Mouse (Mus musculus): ENCODE results near the gene Olfr1298. TPM values are rescaled to one million over a fixed set of nuclear protein-coding genes. Genes with fewer than 3 reads are reported as not detected.

The Olfr1298 gene
- not detected for total RNA-seq (2021)
- long read RNA-seq, experiment 1, result 0 reads
- long read RNA-seq, experiment 2, result 0 reads

DNA sequence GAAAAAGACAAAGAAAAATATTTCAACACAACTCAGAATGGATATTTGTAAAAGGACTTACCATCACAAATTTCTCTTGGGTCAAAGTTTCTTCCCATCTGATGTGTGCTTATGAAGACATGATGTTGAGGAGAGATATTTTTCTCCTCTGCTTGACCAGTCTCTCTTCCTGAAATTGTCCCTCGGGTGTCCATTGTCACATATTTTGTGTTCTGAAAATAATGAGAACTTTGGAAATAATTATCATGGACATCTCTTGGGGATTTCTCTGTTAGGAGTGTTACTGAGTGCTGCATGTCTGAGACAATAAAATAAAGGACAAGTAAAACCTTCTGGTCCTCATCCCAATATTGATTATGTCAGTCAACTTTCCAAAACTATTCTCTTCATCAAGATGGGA is at the start of gene Olfr1298:
Gene Olfr1298 (minus strand): TSS at position 101 of the 400 bp plus-strand sequence.
- DNase-seq (ENCODE audit: low spot score), result no peak

DNA sequence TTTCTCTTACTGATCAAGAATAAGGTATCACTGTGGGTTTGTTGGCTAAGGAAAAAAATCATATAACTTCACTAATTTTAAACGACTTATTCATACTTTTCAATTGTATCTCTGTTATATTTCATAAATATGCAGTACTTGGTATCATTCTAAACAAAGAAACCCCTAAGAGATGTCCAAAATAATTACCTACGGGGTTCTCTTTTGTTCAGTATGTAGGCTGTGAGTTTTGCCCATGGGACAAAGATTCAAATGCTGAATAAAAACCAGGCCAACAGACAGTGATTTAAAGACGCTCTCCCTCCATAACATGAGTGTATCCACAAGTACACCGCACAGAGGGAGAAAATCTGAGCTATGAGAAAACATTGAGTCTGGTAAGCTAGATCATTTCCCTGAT is 12.1 kb upstream of the Olfr1298 start, which contains the start of gene Olfr1299:
Gene Olfr1299 (plus strand): TSS at position 301 of the 400 bp plus-strand sequence.
- DNase-seq (ENCODE audit: low spot score), result no peak

DNA sequence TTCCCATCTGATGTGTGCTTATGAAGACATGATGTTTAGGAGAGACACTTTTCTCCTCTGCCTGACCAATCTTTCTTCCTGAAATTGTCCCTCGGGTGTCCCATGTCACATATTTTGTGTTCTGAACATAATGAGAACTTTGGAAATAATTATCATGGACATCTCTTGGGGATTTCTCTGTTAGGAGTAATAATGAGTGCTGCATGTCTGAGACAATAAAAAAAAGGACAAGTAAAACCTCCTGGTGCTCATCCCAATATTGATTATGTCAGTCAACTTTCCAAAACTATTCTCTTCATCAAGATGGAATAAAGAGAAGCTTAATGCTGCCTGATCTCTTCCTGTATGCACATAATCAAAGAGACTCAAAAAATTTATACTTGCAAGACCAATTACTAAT is 22.6 kb downstream of the Olfr1298 start, which contains the start of gene Olfr1297:
Gene Olfr1297 (minus strand): TSS at position 101 of the 400 bp plus-strand sequence.
- DNase-seq (ENCODE audit: low spot score), result no peak

Other genes with a start within 250 kb of the Olfr1298 start
- gene Olfr1286, start 226.1 kb downstream of the Olfr1298 start, total RNA-seq (2021), result not detected
- not detected for gene Olfr1287, start 200.1 kb downstream of the Olfr1298 start, total RNA-seq (2021)
- not detected for gene Olfr1288, start 175.1 kb downstream of the Olfr1298 start, total RNA-seq (2021)
- gene Olfr1289, start 168.4 kb downstream of the Olfr1298 start, total RNA-seq (2021), result not detected
- gene Olfr1290, start 155.4 kb downstream of the Olfr1298 start, total RNA-seq (2021), result not detected
- gene Olfr1291-ps1, start 152.0 kb downstream of the Olfr1298 start, total RNA-seq (2021), result not detected
- gene Olfr1293-ps, start 124.0 kb downstream of the Olfr1298 start, total RNA-seq (2021), result not detected
- not detected for gene Olfr1294, start 108.9 kb downstream of the Olfr1298 start, total RNA-seq (2021)
- gene Olfr1295, start 79.5 kb downstream of the Olfr1298 start, total RNA-seq (2021), result not detected
- not detected for gene Olfr1297, start 22.7 kb downstream of the Olfr1298 start, total RNA-seq (2021)
- gene Olfr1299, start 12.2 kb upstream of the Olfr1298 start, total RNA-seq (2021), result not detected
- not detected for gene Olfr1301, start 101.8 kb upstream of the Olfr1298 start, total RNA-seq (2021)
- gene Olfr1302, start 128.2 kb upstream of the Olfr1298 start, total RNA-seq (2021), result not detected
- not detected for gene Olfr1303, start 171.1 kb upstream of the Olfr1298 start, total RNA-seq (2021)
- gene Olfr1305, start 227.9 kb upstream of the Olfr1298 start, total RNA-seq (2021), result not detected

Measured in gastrocnemius, adult 18-20 months (tissue).